Mouse (Mus musculus) E14TG2a.4 (cell line): Measurements from ENCODE around the gene Bcl2l1.

Experiments
- CTCF ChIP-seq: conservative IDR thresholded peaks from 2 replicates; pipeline ENCODE4 v1.5.1; 2014; ENCODE audit warnings: low read length
- NANOG ChIP-seq: IDR thresholded peaks from 2 replicates; pipeline ENCODE4 v1.6.1; 2014; ENCODE audit warnings: borderline replicate concordance, low read length, mixed read lengths

DNA sequence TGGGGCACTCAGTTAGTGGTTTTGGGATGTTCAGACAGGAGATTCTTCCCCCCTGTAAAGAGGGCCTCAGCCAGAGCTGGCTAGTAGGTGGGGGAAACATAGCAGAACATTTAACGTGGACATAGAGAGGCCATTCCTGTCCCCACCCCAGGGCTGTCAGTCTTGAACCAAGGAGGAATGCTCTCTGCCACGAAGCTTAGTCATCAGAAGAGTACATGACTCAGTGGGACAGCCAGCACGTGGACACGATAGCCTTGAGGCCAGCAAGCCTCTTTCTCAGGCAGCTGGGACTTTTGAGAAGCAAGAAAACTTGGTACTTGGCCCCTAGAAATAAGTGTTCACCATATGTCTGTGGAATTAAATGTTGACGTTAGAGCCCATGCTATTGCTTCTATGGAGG is 48.9 kb downstream of the Bcl2l1 start:
- TF ChIP-seq CTCF (no peak), NANOG (no peak)
